In the genomic region with DNA sequence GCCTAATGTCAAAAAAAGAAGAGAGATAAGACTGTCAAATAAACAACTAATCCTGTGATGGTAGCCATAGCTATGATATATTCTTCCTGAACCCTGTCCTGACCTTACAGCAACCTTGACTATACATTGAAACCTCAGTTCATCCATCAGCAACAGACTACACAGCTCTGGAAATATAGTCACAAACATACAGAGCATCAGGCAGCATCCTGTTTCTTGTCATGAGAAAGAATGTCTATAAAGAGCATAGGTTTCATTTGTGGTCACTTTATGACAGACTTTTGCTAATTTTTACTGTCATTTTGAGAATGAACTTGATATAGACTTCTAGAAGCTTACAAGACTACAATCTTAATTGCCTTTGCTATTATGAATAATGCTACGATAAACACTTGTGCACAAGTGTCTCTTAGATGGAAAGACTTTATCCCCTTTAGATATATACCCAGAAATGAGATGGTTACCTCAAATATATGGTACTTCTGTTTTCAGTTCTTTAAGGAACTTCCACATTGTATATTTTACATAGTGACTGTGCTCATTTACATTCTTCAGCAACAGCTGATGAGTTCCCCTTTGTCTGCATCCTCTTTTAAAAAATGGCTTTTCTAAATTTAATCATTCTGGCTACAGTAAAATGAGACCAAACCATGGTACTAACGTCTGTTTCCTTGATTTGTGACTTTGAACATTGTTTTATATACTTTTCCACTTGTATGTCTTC, we compare ENCODE assay signal across 21 mouse cellular contexts. TPM values are rescaled to one million over a fixed set of nuclear protein-coding genes. Genes with fewer than 3 reads are reported as not detected.
"Had no signal": no experiment of that assay in that cellular context is flagged by ENCODE, and none has a peak within 500 bp of the region (broad histone marks: within the 10 kb centered on the region; RNA-seq: fewer than 3 reads in every experiment).

No protein-coding gene starts in this region.

- H3K36me3 ChIP-seq: limb, embryonic 13.5 days; midbrain, embryonic 15.5 days; neural tube, embryonic 13.5 days; stomach, embryonic 15.5 days had no signal

- H3K27ac ChIP-seq: layer of hippocampus, adult 2 months; limb, embryonic 13.5 days; liver, embryonic 14.5 days; midbrain, embryonic 15.5 days; neural tube, embryonic 13.5 days; stomach, embryonic 15.5 days had no signal

- DNase-seq: kidney, adult 18-20 months; kidney, postnatal 10 days; kidney, postnatal 4 days; left cerebral cortex, postnatal 4 days; lung, adult 18-20 months; right cerebral cortex, postnatal 4 days; thymus, postnatal 14 days had no signal

- ATAC-seq: midbrain, embryonic 15.5 days had no signal

- H3K4me3 ChIP-seq: layer of hippocampus, adult 2 months; limb, embryonic 13.5 days; megakaryocyte, embryonic 14.5 days; midbrain, embryonic 15.5 days; neural tube, embryonic 13.5 days; stomach, embryonic 15.5 days had no signal

RNA-seq across cellular contexts. Expression of gene Olfr266, which starts 17.0 kb away (rescaled TPM):
- total RNA-seq: layer of hippocampus, adult 2 months; layer of hippocampus, postnatal 10 days; left cerebral cortex, postnatal 4 days; liver, adult 2 months had no signal
- polyA plus RNA-seq: intestine, embryonic 14.5 days; kidney, embryonic 14.5 days; limb, embryonic 13.5 days; liver, adult 2 months; liver, embryonic 14.5 days; lung, embryonic 16.5 days; midbrain, embryonic 11.5 days; midbrain, embryonic 15.5 days; neural tube, embryonic 13.5 days; stomach, embryonic 15.5 days; testis, adult 2 months had no signal
